Mouse (Mus musculus) testis, adult 2 months (tissue): ENCODE results near the gene Foxn3. TPM values are rescaled to one million over a fixed set of nuclear protein-coding genes. Genes with fewer than 3 reads are reported as not detected.

ENCODE experiments used
- H3K27ac ChIP-seq: fragments of 200-500 bp; 2 replicates; pipeline ENCODE4 v1.5.1; 2012; ENCODE audit warnings: low read depth, low read length; ENCODE audit not compliant: control insufficient read depth, insufficient read depth
- H3K27me3 ChIP-seq: fragments of 200-500 bp; 2 replicates; pipeline ENCODE4 v1.6.1; 2012; ENCODE audit warnings: mild to moderate bottlenecking, low read length, moderate library complexity; ENCODE audit not compliant: control insufficient read depth, insufficient read depth
- H3K36me3 ChIP-seq: fragments of 200-500 bp; 2 replicates; pipeline ENCODE4 v1.6.1; 2012; ENCODE audit warnings: mild to moderate bottlenecking, low read length; ENCODE audit not compliant: control insufficient read depth, insufficient read depth
- H3K4me1 ChIP-seq: fragments of 200-500 bp; 2 replicates; pipeline ENCODE4 v1.6.1; 2012; ENCODE audit warnings: low read length; ENCODE audit not compliant: control insufficient read depth, insufficient read depth
- H3K4me3 ChIP-seq: fragments of 200-500 bp; 2 replicates; pipeline ENCODE4 v1.5.1; 2012; ENCODE audit warnings: low read depth, mild to moderate bottlenecking, low read length, moderate library complexity, mixed read lengths; ENCODE audit not compliant: control insufficient read depth
- CTCF ChIP-seq: fragments of 200-500 bp; IDR thresholded peaks from 2 replicates; pipeline ENCODE4 v1.5.1; 2012; ENCODE audit warnings: low read depth, mild to moderate bottlenecking, inconsistent platforms, low read length, moderate library complexity; ENCODE audit not compliant: control insufficient read depth, insufficient read depth, insufficient replicate concordance
- POLR2A ChIP-seq: fragments of 200-500 bp; IDR thresholded peaks from 2 replicates; pipeline ENCODE4 v1.6.1; 2012; ENCODE audit warnings: low read depth, mild to moderate bottlenecking, inconsistent platforms, low read length, moderate library complexity; ENCODE audit not compliant: control insufficient read depth
- polyA plus RNA-seq: library from polyadenylated mRNA; depleted of rRNA; stranded (reverse); fragments of >200 nt; gene quantifications from 2 replicates; pipeline ENCODE4 v1.2.3, GENCODE M21; 2012

The Foxn3 gene
- polyA plus RNA-seq, 1 experiment: 7.3 TPM

DNA sequence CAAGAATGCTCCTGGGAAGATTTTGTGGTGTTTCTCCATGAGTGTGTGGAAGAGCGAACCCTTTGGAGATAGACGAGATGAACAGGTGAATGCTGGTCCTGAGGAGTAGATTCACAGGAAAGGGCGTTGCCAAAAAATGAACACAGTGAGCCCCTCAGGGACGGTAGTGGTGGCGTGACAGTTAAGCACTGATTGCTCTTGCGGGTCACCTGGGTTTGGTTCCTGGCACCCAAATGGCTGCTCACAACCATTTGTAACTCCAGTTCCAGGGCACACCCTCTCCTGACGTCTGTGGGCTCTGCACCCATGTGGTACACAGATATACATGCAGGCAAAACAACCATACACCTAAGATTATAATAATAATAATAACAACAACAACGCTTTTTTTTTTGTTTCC, 277.7 kb downstream of the Foxn3 start:
- TF ChIP-seq POLR2A (no peak), CTCF (no peak)
- H3K36me3 ChIP-seq: no peaks in the 10 kb centered on the region
- no peaks in the 10 kb centered on the region for H3K4me1 ChIP-seq
- H3K4me3 ChIP-seq: no peak overlapping the region
- H3K27ac ChIP-seq: no peak overlapping the region
- H3K27me3 ChIP-seq: no peaks in the 10 kb centered on the region

DNA sequence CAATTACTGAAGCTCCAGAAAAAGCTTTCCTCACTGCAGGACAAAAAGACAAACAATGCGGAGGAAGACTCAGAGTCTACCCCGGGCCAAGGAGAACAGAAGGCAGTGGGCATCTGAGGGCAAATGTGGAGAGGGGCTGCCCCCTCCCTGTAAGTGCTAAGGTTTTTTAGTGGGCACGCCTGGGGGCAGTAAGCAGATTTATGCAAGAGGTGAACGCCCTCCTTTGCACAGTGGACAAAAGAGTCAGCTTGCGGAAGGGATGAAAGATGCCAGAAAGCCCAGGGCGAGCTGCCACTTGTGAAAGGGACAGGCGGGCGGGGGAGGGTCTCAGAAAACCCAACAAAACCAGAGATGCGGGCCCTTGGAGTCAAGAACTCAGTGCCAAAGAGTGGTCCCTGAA, 278.2 kb downstream of the Foxn3 start:
- Histone ChIP-seq H3K27me3 (no peaks in the 10 kb centered on the region), H3K4me1 (no peaks in the 10 kb centered on the region), H3K27ac (no peak overlapping the region), H3K36me3 (no peaks in the 10 kb centered on the region), H3K4me3 (no peak overlapping the region)
- no peak for TF ChIP-seq CTCF
- TF ChIP-seq POLR2A: no peak

DNA sequence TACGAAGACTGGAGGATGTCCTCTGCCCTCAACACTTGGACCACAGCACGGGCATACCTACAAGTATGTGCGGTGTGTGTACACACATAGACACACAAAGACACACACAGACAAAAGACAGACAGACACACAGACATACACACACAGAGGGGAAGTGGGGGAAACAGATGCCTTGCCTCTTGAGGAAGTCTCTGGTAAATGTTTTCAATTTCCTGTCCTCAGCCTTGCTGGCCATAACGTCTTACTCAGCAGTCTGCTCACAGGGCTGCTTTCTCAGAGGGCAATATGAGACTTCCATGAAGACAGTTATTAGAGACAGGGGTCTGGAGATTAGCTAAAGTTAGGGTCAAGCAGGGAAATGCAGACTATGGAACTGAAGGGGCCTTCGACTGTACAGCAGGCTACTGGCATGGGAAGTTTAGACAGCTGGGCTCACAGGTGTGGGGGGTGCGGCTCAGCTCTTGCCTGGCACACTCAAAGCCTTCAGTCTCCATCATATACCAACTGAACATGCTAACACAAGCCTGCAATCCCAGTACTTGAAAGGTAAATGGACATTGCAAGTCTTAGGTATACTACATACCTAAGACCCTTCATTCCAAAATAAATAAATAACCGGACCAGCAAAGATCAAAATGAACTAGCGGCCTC, 278.8 kb downstream of the Foxn3 start:
- no peak for TF ChIP-seq POLR2A
- TF ChIP-seq CTCF: no peak
- Histone ChIP-seq H3K4me1 (no peaks in the 10 kb centered on the region), H3K27ac (no peak overlapping the region), H3K27me3 (no peaks in the 10 kb centered on the region), H3K36me3 (no peaks in the 10 kb centered on the region), H3K4me3 (no peak overlapping the region)

DNA sequence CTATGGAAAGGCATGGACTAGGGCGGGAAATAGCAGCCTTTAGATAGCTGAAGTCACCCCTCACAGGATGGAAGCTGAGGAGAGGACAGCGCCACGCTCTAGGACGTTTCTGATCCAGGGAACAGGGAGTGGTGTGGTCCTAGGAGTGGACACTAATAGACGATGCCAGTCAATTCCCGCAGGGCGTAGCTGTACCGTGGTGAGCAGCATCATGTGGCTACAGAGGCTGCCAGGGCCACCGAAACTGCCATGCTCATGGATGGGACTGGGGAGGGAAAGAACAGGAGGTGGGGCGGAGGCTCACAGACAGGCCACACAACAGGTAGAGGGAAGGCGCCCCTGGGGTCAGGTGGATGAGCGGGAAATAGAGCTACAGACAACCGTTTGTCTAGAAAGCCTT, 282.6 kb downstream of the Foxn3 start:
- TF ChIP-seq POLR2A (no peak), CTCF (no peak)
- Histone ChIP-seq H3K27me3 (no peaks in the 10 kb centered on the region), H3K4me1 (no peaks in the 10 kb centered on the region), H3K36me3 (no peaks in the 10 kb centered on the region), H3K27ac (no peak overlapping the region), H3K4me3 (no peak overlapping the region)

DNA sequence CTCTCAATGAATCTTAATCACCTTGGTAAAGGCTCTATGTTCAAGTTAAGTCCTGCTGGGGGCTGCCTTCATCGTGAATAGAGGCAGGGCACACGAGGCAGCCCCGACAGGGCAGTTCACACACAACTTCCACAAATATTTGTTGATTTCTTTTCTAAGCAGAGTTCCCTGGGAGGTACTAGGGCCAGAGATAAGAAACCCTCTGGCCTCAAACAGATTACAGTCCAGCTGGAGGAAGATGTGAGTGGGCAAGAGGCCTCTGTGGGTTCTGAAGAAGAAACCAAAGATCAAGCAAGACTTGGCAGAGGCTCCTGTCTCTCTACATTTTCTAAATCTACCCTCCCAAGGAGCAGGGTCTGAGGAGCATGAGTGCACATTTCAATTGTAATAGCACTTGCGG, 283.1 kb downstream of the Foxn3 start:
- H3K27ac ChIP-seq: no peak overlapping the region
- H3K4me1 ChIP-seq: no peaks in the 10 kb centered on the region

DNA sequence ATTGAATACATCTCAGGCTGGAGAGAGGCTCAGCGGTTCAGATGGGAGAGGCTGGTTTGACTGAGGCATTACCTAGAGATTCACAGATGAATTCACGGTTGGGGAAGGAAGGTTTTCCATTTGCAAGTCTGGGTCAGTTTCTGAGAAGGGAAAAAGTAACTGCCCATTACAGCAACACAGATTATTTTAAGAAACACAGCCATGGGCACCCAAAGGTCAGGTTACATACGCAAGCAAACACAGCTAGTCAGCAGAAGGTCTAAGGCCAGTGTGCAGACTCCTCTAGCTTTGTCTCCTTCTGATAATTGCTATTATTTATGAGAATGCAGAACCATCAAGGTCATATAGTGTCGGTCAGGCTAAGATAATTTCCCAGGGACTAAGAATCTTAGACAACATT, 284.0 kb downstream of the Foxn3 start:
- TF ChIP-seq POLR2A (no peak), CTCF (no peak)
- no peaks in the 10 kb centered on the region for H3K4me1 ChIP-seq
- H3K27me3 ChIP-seq: no peaks in the 10 kb centered on the region

More for the DNA sequence above, 283.1 kb downstream of the Foxn3 start:
- H3K4me3 ChIP-seq: no peak overlapping the region
- H3K27me3 ChIP-seq: no peaks in the 10 kb centered on the region
- no peaks in the 10 kb centered on the region for H3K36me3 ChIP-seq
- TF ChIP-seq CTCF: no peak
- no peak for TF ChIP-seq POLR2A

DNA sequence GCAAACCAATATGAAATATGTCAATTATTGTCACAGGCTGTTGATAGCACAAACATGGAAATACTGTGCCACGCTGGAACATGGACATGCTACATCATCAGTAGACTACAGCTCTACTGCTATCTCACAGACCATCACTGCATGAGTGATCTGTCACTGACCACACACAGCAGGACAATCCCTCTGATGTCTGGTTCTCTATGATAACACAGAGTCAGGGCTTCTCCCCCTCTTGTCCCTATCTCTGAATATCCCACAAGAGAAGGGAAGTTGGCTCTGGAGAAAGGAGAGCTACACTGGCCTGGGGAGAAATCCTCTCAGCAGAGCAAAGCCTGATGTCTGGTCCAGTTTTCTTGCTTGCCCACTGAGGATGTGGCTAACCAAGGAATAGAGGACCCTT, 288.8 kb downstream of the Foxn3 start:
- H3K4me1 ChIP-seq: no peaks in the 10 kb centered on the region
- H3K4me3 ChIP-seq: no peak overlapping the region
- no peaks in the 10 kb centered on the region for H3K36me3 ChIP-seq
- H3K27ac ChIP-seq: no peak overlapping the region
- TF ChIP-seq CTCF (no peak), POLR2A (no peak)
- H3K27me3 ChIP-seq: no peaks in the 10 kb centered on the region

More for the DNA sequence above, 284.0 kb downstream of the Foxn3 start:
- H3K27ac ChIP-seq: no peak overlapping the region
- H3K36me3 ChIP-seq: no peaks in the 10 kb centered on the region
- H3K4me3 ChIP-seq: no peak overlapping the region

DNA sequence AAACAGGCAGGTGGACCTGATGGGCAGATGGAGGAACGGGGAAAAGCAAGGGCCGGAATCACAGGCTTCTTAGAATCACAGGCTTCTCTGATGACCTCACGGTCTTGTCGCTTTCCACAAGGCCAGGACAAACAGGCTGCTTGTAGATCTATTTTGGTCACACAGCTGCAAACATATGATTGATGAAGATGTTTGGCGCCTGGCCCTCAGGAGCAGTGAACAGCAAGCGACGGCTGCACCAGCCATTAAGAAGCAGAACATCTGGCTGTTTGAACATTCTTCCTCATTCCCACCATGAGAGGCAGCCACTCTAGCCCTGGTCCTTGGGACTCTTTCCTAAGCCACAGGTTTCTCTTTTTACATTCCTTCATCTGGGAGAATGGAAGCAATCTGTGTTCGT, 294.0 kb downstream of the Foxn3 start:
- no peaks in the 10 kb centered on the region for H3K36me3 ChIP-seq
- TF ChIP-seq CTCF (no peak), POLR2A (no peak)
- H3K27me3 ChIP-seq: no peaks in the 10 kb centered on the region
- H3K4me3 ChIP-seq: no peak overlapping the region
- no peak overlapping the region for H3K27ac ChIP-seq
- H3K4me1 ChIP-seq: no peaks in the 10 kb centered on the region
